Mouse (Mus musculus) liver, adult 2 months (tissue): ENCODE results near the gene Ncor1. TPM values are rescaled to one million over a fixed set of nuclear protein-coding genes. Genes with fewer than 3 reads are reported as not detected.

ENCODE experiments used
- DNase-seq: peaks from one replicate; pipeline ENCODE4 v3.0.0-alpha.2; 2011; ENCODE audit warnings: low read depth, low spot score; ENCODE audit errors: extremely low read depth
- H3K27ac ChIP-seq: fragments of 200-500 bp; replicated peaks from 2 replicates; pipeline ENCODE4 v1.5.1; 2012; ENCODE audit warnings: low read depth, mild to moderate bottlenecking, control low read depth, inconsistent platforms, low read length; ENCODE audit not compliant: insufficient read depth
- H3K27me3 ChIP-seq: fragments of 200-500 bp; 2 replicates; pipeline ENCODE4 v1.6.1; 2012; ENCODE audit warnings: mild to moderate bottlenecking, moderate library complexity, low read length, inconsistent platforms; ENCODE audit not compliant: control insufficient read depth, insufficient read depth
- H3K36me3 ChIP-seq: fragments of 200-500 bp; 2 replicates; pipeline ENCODE4 v1.6.1; 2012; ENCODE audit warnings: low read length, inconsistent platforms; ENCODE audit not compliant: control insufficient read depth, insufficient read depth
- H3K4me1 ChIP-seq: fragments of 200-500 bp; 2 replicates; pipeline ENCODE4 v1.6.1; 2011; ENCODE audit warnings: low read length; ENCODE audit not compliant: control insufficient read depth, insufficient read depth
- H3K4me3 ChIP-seq: fragments of 200-500 bp; 2 replicates; pipeline ENCODE4 v1.5.1; 2011; ENCODE audit warnings: low read depth, mild to moderate bottlenecking, control low read depth, low read length, moderate library complexity; ENCODE audit not compliant: insufficient read depth
- H3K79me2 ChIP-seq: fragments of 200-500 bp; 2 replicates; pipeline ENCODE4 v1.6.1; 2012; ENCODE audit warnings: inconsistent platforms, mild to moderate bottlenecking, low read length, moderate library complexity; ENCODE audit not compliant: control insufficient read depth, insufficient read depth
- H3K9ac ChIP-seq: fragments of 200-500 bp; 2 replicates; pipeline ENCODE4 v1.6.1; 2012; ENCODE audit warnings: low read depth, mild to moderate bottlenecking, control low read depth, inconsistent platforms, low read length
- CTCF ChIP-seq: fragments of 200-500 bp; IDR thresholded peaks from 2 replicates; pipeline ENCODE4 v1.5.1; 2011; ENCODE audit warnings: low read depth, low read length, control low read depth
- POLR2A ChIP-seq: fragments of 200-500 bp; IDR thresholded peaks from 2 replicates; pipeline ENCODE4 v1.6.1; 2011; ENCODE audit warnings: low read length, control low read depth; ENCODE audit not compliant: insufficient read depth; ENCODE audit errors: extremely low read depth
- WGBS: fragments of 180-500 bp; shearing (Covaris S2); methylation state at CpG from one replicate; pipeline ENCODE4 v1.1.7; 2018; 5-methylcytosine and 5-hydroxymethylcytosine counted together
- polyA plus RNA-seq: library from polyadenylated mRNA; depleted of rRNA; stranded (reverse); fragments of >200 nt; gene quantifications from 2 replicates; pipeline ENCODE4 v1.2.3, GENCODE M21; 2012
- total RNA-seq: library from RNA; depleted of rRNA; stranded (reverse); fragments of >200 nt; gene quantifications from 2 replicates; pipeline ENCODE4 v1.2.3, GENCODE M21; 2014

Gene Ncor1
- total and polyA plus RNA-seq, 2 experiments: 46.8 to 51.4 TPM

DNA sequence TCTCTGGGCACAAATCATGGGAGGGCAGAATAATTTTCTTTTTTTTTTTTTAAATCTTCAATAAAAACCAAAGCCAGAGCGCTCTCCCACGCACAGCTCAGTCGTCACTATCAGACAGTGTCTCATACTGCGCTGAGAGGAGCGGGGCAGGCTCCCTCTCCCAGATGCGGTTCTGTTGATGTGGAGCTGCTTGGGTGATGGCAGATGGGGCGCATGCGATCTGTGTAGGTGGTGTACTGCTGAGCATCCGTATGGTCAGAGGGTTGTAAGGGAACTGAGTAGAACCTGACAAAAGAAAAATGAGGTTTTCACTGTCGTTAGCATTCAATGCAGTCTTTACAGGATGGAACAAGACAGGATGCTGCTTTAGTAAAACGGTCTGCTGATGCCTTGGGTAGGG, 140.6 kb downstream of the Ncor1 start:
- no peak overlapping the region for H3K9ac ChIP-seq
- no peaks in the 10 kb centered on the region for H3K27me3 ChIP-seq
- H3K4me1 ChIP-seq: no peaks in the 10 kb centered on the region
- WGBS: 91% methylated on average over 11 of the region's 11 CpGs
- DNase-seq: no peak
- no peak overlapping the region for H3K27ac ChIP-seq
- no peaks in the 10 kb centered on the region; the same call in 1 of the 2 replicates for H3K79me2 ChIP-seq
- H3K36me3 ChIP-seq: peaks cover 82% of the 10 kb centered on the region
- TF ChIP-seq CTCF: no peak
- TF ChIP-seq POLR2A: no peak
- H3K4me3 ChIP-seq: no peak overlapping the region

DNA sequence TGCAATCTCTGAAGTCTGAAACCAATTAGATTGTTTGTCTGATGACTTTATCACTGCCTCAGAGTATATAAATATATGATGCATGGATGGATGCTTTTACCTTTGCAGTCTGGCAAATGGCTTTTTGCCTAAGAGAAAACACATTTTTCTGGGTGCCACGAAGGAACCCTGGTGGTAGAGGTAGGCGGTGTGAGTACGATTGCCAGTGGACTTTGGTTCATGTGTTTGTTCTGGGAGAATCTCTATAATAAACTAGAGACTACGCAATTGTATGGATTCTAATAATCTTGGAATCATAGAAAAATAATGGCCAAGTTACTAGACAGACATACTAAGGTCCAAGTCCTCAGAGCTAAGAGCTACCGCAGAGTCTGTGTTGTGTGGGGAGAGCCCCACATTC, 143.4 kb downstream of the Ncor1 start:
- DNase-seq: no peak
- Histone ChIP-seq H3K79me2 (no peaks in the 10 kb centered on the region; the same call in 1 of the 2 replicates), H3K4me1 (no peaks in the 10 kb centered on the region), H3K4me3 (no peak overlapping the region), H3K27me3 (no peaks in the 10 kb centered on the region), H3K9ac (no peak overlapping the region), H3K27ac (no peak overlapping the region), H3K36me3 (peaks cover 65% of the 10 kb centered on the region)
- WGBS: 53% methylated on average over 5 of the region's 5 CpGs
- TF ChIP-seq CTCF (no peak), POLR2A (no peak)

DNA sequence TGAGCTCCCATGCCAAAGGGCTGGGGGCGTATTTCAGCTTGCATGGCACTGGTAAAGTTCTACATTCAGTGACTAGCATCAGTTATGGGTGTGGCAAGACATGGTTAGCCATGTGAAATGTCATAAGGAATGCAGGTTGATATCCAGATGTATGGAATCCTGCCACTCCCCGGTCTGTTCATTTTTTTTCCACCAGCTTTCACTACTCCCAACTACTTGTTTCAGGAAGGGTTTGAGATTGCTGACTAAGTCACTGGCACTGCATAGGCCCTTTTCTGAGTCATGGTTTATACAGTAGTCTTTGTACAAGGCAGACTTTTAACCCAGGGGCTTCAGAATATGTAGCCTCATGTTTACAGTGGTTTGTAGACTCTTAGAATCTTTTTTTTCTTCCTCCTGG, 149.0 kb downstream of the Ncor1 start:
- no peak overlapping the region for H3K27ac ChIP-seq
- H3K9ac ChIP-seq: no peak overlapping the region
- H3K79me2 ChIP-seq: no peaks in the 10 kb centered on the region
- 84% methylated on average over 2 of the region's 2 CpGs for WGBS
- H3K27me3 ChIP-seq: no peaks in the 10 kb centered on the region
- H3K4me3 ChIP-seq: no peak overlapping the region
- TF ChIP-seq CTCF (no peak), POLR2A (no peak)
- H3K36me3 ChIP-seq: peaks cover 39% of the 10 kb centered on the region
- H3K4me1 ChIP-seq: no peaks in the 10 kb centered on the region
- DNase-seq: no peak

DNA sequence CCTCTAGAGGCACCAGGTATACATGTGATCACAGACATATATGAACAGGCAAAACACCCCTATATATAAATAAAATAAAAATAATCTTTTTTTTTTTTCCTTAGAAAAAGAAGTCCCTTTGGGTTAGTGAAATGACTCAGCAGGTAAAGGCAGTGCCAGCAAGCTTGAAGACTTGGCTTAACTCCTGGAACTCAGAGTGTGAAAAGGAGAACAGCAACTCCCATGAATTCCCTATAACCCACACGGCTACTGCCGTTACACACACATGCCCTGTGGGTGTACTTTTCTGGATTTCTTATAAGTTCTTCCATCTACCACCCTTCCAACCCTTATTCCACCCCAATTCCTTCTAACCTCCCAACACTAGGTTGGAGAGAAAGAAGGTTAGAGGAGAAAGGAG, 152.5 kb downstream of the Ncor1 start:
- Histone ChIP-seq H3K9ac (no peak overlapping the region), H3K79me2 (no peaks in the 10 kb centered on the region), H3K27ac (no peak overlapping the region), H3K27me3 (no peaks in the 10 kb centered on the region), H3K4me3 (no peak overlapping the region), H3K4me1 (no peaks in the 10 kb centered on the region), H3K36me3 (peaks cover 25% of the 10 kb centered on the region)
- no peak for DNase-seq
- 85% methylated on average over 2 of the region's 2 CpGs for WGBS
- TF ChIP-seq POLR2A (no peak), CTCF (no peak)

DNA sequence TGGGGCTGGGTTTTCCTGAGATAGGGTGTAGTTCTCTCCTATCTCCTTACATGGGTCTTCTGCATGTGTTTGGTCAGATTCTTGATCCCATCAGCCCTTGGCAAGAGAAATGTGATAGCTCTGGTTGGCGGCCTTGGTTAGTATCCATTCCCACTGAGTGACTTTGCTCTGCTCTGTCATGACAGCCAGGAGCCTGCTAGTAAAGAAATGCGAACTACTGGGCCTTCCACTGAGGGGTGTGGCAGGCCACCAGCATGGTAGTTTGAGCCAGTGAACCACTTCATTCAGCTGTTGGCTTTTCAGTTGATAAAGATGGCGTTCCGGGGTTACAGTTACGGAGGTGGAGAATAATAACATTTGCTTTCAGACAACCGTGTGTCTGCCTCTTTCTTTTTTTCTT, 159.5 kb downstream of the Ncor1 start:
- no peak for TF ChIP-seq CTCF
- TF ChIP-seq POLR2A: no peak
- 95% methylated on average over 6 of the region's 6 CpGs for WGBS
- H3K27ac ChIP-seq: no peak overlapping the region
- no peak overlapping the region for H3K9ac ChIP-seq
- no peak overlapping the region for H3K4me3 ChIP-seq
- H3K36me3 ChIP-seq: peaks cover 12% of the 10 kb centered on the region
- no peaks in the 10 kb centered on the region for H3K79me2 ChIP-seq
- DNase-seq: no peak
- no peaks in the 10 kb centered on the region for H3K27me3 ChIP-seq
- H3K4me1 ChIP-seq: no peaks in the 10 kb centered on the region

DNA sequence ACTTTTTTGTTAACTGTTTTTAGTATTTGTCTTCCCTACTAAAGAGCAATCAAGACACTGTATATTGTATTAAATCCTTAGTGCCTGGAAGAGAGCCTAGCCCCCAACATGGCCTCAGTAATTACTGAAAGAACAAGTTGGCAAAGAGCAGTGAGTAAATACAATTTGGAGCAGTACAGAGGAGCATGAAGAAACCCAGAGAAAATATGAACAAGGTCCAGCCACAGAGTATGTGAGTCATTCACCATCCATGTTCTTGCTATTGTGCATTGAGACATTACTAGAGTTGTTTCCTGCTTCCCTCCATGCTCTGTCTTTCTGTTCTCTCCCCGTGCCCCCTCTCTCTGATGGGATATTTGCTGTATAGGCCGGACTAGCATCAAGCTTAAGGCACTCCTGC, 164.2 kb downstream of the Ncor1 start:
- 94% methylated on average over 2 of the region's 2 CpGs for WGBS
- Histone ChIP-seq H3K4me1 (no peaks in the 10 kb centered on the region), H3K9ac (no peak overlapping the region), H3K36me3 (peaks cover 33% of the 10 kb centered on the region), H3K79me2 (no peaks in the 10 kb centered on the region), H3K4me3 (no peak overlapping the region), H3K27me3 (no peaks in the 10 kb centered on the region), H3K27ac (no peak overlapping the region)
- TF ChIP-seq CTCF: no peak
- TF ChIP-seq POLR2A: no peak
- no peak for DNase-seq
